Mouse (Mus musculus) midbrain, embryonic 14.5 days (tissue): ENCODE results near the gene Yif1a. TPM values are rescaled to one million over a fixed set of nuclear protein-coding genes. Genes with fewer than 3 reads are reported as not detected.

Experiments
- ATAC-seq: fragments of 200-750 bp; cut with Nextera tagmentation; 2 replicates; pipeline ENCODE4 v1.8.0; 2017; ENCODE audit warnings: moderate number of reproducible peaks, moderate library complexity; ENCODE audit not compliant: low FRiP score, low TSS enrichment
- DNase-seq: peaks from one replicate; pipeline ENCODE4 v3.0.0-alpha.2; 2015
- H3K27ac ChIP-seq: fragments of 300-500 bp; sonication (generic); replicated peaks from 2 replicates; pipeline ENCODE4 v1.5.1; 2014; ENCODE audit warnings: mild to moderate bottlenecking, low read depth, low read length, moderate library complexity
- H3K27me3 ChIP-seq: fragments of 300-500 bp; sonication (generic); 2 replicates; pipeline ENCODE4 v1.6.1; 2014; ENCODE audit warnings: low read length, control low read depth, mixed read lengths; ENCODE audit not compliant: control insufficient read depth, insufficient read depth
- H3K36me3 ChIP-seq: fragments of 300-500 bp; sonication (generic); 2 replicates; pipeline ENCODE4 v1.6.1; 2014; ENCODE audit warnings: low read length, control low read depth; ENCODE audit not compliant: control insufficient read depth, insufficient read depth
- H3K4me1 ChIP-seq: fragments of 300-500 bp; sonication (generic); 2 replicates; pipeline ENCODE4 v1.6.1; 2014; ENCODE audit warnings: mild to moderate bottlenecking, antibody characterized with exemption, low read length, control low read depth; ENCODE audit not compliant: control insufficient read depth, insufficient read depth
- H3K4me2 ChIP-seq: fragments of 300-500 bp; sonication (generic); 2 replicates; pipeline ENCODE4 v1.6.1; 2014; ENCODE audit warnings: mild to moderate bottlenecking, low read length, moderate library complexity
- H3K4me3 ChIP-seq: fragments of 300-500 bp; sonication (generic); replicated peaks from 2 replicates; pipeline ENCODE4 v1.5.1; 2014; ENCODE audit warnings: low read depth, low read length
- H3K9ac ChIP-seq: fragments of 300-500 bp; sonication (generic); replicated peaks from 2 replicates; pipeline ENCODE4 v1.6.1; 2014; ENCODE audit warnings: mild to moderate bottlenecking, low read length, moderate library complexity
- H3K9me3 ChIP-seq: fragments of 300-500 bp; sonication (generic); 2 replicates; pipeline ENCODE4 v1.6.1; 2016; ENCODE audit warnings: low read length, control low read depth, mixed read lengths; ENCODE audit not compliant: control insufficient read depth
- WGBS: fragments of 180-500 bp; shearing (Covaris S2); extraction: QIAGEN DNeasy Blood & Tissue Kit; methylation state at CpG from one replicate; pipeline ENCODE4 v1.1.7; 2014; 5-methylcytosine and 5-hydroxymethylcytosine counted together
- polyA plus RNA-seq: library from polyadenylated mRNA; unstranded; fragments of >200 nt; fragmentation: Nextera tagmentation; extraction: Ambion mirVana; gene quantifications from 2 replicates; pipeline ENCODE4 v1.2.1, GENCODE M21; 2014

The Yif1a gene
- polyA plus RNA-seq, 1 experiment from 2014 or later, result 62.2 TPM

GRCm38 (mm10) chr19:5098363-5099143 is 10.2 kb downstream of the Yif1a start, which contains the start of gene Cnih2:
TSS of gene Cnih2 (minus strand) at chr19:5098521.
- DNase-seq (peak; percentile 92), ATAC-seq (peak; percentile 65)
- WGBS, result under 1% methylated on average over 44 of the region's 48 CpGs
- Histone ChIP-seq H3K4me3 (peak within 1 kb of the TSS; percentile 89), H3K27me3 (no peaks in the 10 kb centered on the region), H3K4me2 (peak within 1 kb of the TSS; percentile 92), H3K9ac (peak within 1 kb of the TSS; percentile 99), H3K4me1 (peaks cover 53% of the 10 kb centered on the region), H3K27ac (peak within 1 kb of the TSS; percentile 96), H3K36me3 (peaks cover 50% of the 10 kb centered on the region), H3K9me3 (no peaks in the 10 kb centered on the region)

GRCm38 (mm10) chr19:5106074-5106473 is 17.7 kb downstream of the Yif1a start:
- Histone ChIP-seq H3K9ac (peak overlapping the region; percentile 88), H3K4me1 (peaks cover 9% of the 10 kb centered on the region), H3K9me3 (no peaks in the 10 kb centered on the region), H3K4me2 (peak overlapping the region; percentile 96), H3K36me3 (peaks cover 76% of the 10 kb centered on the region), H3K4me3 (peak overlapping the region; percentile 76), H3K27ac (peak overlapping the region; percentile 98), H3K27me3 (no peaks in the 10 kb centered on the region)
- DNase-seq (no peak), ATAC-seq (no peak)
- WGBS, result 20% methylated on average over 9 of the region's 9 CpGs

DNA sequence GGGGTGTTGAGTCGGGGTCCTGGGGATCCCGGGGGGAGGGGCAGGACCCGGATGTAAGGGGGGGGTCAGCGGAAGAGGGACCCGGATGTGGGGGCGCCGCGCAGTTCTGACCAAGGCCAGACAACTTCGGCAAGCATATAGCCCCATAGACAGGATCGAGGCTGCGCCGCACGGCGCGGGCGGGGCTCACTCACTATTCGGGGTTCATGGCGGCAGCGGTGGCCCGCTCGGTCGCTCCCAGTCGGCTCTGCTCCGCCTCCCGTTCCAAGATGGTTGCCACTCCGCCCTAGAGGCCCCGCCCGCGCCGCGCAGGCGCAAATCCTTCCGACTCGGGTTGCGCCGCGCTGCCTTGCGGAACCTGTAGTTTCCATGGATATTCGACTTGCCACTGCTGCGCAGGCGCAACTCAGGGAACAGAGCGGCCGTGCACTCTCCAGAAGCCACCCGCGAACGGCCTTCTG is 18.4 kb downstream of the Yif1a start, which contains the start of gene Rab1b:
Gene Rab1b (minus strand): TSS at position 342 of the 461 bp plus-strand sequence.
- no peaks in the 10 kb centered on the region for H3K27me3 ChIP-seq
- H3K4me3 ChIP-seq, result peak within 1 kb of the TSS; percentile 76
- peak within 1 kb of the TSS; percentile 88 for H3K9ac ChIP-seq
- peak; percentile 100 for DNase-seq
- H3K4me2 ChIP-seq, result peak within 1 kb of the TSS; percentile 96
- peaks cover 9% of the 10 kb centered on the region for H3K4me1 ChIP-seq
- peaks cover 76% of the 10 kb centered on the region for H3K36me3 ChIP-seq
- peak within 1 kb of the TSS; percentile 98 for H3K27ac ChIP-seq
- WGBS, result under 1% methylated on average over 46 of the region's 46 CpGs
- no peaks in the 10 kb centered on the region for H3K9me3 ChIP-seq
- ATAC-seq, result peak; percentile 92

DNA sequence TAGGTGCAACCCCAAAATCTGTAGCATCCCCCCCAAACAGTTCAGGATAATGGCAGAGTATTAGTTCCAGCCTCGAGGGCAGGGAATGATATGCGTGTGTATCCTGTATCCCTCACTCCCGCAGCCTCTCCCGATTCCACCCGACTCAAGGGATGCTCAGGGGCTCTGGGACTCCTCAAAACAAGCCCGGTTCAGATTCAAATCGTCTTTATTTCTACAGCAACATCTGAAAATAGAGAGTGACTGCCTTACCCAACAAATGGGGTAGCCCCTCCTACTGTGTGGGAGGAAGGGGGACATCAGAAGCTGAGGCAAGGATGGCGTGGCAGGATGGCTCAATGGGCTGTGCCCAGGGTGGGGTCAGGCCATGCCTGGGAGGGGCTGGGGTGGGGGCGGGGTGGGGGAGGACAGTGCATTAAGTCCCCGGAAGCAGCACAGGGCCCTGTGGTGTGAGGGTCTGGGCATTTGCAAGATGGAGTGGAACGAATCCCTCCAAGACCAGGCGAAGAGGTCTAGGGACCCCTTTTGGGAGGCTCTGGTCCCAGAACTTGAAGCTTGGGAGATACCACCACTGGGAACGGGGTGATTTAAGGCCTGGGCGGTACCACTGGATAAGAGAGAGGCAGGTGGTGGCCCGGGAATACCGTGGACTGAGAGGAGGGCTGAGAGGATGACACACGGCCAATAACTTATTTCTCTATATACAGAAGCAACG is 19.4 kb downstream of the Yif1a start:
- Histone ChIP-seq H3K4me1 (peaks cover 9% of the 10 kb centered on the region), H3K27ac (no peak overlapping the region), H3K27me3 (no peaks in the 10 kb centered on the region), H3K9me3 (no peaks in the 10 kb centered on the region), H3K4me2 (no peak overlapping the region), H3K9ac (no peak overlapping the region), H3K36me3 (peaks cover 76% of the 10 kb centered on the region), H3K4me3 (no peak overlapping the region)
- DNase-seq (no peak), ATAC-seq (no peak)
- 79% methylated on average over 18 of the region's 18 CpGs for WGBS

DNA sequence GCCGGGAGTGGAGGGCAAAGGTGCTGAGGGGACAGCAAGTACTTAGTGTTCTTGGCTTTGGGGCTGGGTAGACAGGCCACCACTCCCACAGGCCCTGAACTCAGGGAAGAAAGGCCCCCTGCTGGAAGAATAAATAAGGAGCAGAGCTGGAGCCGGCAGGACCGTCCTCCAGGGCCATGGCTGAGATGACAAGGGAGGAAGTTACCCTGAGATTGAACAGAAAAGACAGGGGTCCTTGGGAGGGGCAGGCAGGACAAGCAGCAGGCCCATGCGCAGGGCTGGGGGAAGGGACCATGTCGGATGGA is 19.9 kb downstream of the Yif1a start:
- Histone ChIP-seq H3K9ac (no peak overlapping the region), H3K27me3 (no peaks in the 10 kb centered on the region), H3K27ac (no peak overlapping the region), H3K9me3 (no peaks in the 10 kb centered on the region), H3K4me2 (no peak overlapping the region), H3K4me1 (peaks cover 9% of the 10 kb centered on the region), H3K36me3 (peaks cover 76% of the 10 kb centered on the region), H3K4me3 (no peak overlapping the region)
- DNase-seq, result peak; percentile 54
- no peak for ATAC-seq
- WGBS, result 26% methylated on average over 5 of the region's 5 CpGs

DNA sequence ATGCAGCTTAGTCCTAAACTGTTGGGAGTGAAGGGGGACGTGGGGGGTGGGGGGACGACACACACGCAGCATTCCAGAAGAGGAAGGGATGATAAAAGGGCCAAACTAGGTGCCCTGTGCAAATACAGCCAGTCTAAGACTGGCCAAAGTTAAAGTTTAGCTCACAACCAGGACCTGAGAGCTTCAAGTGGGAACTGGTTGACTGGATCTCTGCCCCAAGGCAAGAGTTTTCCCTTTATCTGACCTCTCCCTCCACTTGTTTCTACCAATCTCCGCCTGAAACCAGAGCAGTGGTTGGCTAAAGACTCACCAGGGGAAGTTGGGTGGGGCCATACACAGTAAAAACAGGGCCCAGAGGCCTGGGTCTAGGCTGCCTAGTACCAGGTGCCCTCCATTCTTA is 20.4 kb downstream of the Yif1a start:
- 74% methylated on average over 4 of the region's 4 CpGs for WGBS
- no peak for ATAC-seq

GRCm38 (mm10) chr19:5109659-5110453 is 21.5 kb downstream of the Yif1a start:
- Histone ChIP-seq H3K27ac (no peak overlapping the region), H3K4me2 (no peak overlapping the region), H3K36me3 (peaks cover 71% of the 10 kb centered on the region), H3K4me3 (no peak overlapping the region), H3K9ac (no peak overlapping the region), H3K4me1 (peaks cover 9% of the 10 kb centered on the region), H3K27me3 (no peaks in the 10 kb centered on the region), H3K9me3 (no peaks in the 10 kb centered on the region)
- DNase-seq (no peak), ATAC-seq (no peak)
- WGBS, result 75% methylated on average over 19 of the region's 19 CpGs

More for the DNA sequence above, 20.4 kb downstream of the Yif1a start:
- Histone ChIP-seq H3K27me3 (no peaks in the 10 kb centered on the region), H3K4me2 (no peak overlapping the region), H3K9ac (no peak overlapping the region; the same call in 1 of the 2 replicates), H3K4me3 (no peak overlapping the region), H3K36me3 (peaks cover 76% of the 10 kb centered on the region), H3K27ac (no peak overlapping the region), H3K9me3 (no peaks in the 10 kb centered on the region), H3K4me1 (peaks cover 9% of the 10 kb centered on the region)
- DNase-seq, result no peak

DNA sequence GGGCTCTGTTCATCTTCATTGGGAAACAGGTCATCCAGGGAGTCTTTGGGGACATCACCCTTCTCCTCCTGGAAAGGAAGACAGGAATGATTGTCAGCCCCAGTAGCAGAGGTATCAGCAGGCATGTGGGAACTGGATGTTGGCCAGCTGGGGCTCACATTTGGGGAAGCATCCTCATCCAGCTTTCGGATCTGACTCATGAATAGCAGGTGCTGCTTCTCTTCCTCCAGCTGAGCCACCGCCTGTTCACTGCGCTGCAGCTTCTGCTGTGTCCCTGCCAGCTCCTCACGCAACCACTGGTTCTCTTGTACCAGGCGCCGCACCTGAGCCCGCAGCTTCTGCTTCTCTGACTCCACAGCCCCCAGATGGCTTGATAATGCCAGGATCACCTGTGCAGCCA is 25.4 kb downstream of the Yif1a start:
- Histone ChIP-seq H3K27me3 (no peaks in the 10 kb centered on the region), H3K27ac (no peak overlapping the region), H3K9me3 (no peaks in the 10 kb centered on the region), H3K9ac (no peak overlapping the region), H3K4me1 (peaks cover 8% of the 10 kb centered on the region), H3K4me2 (no peak overlapping the region), H3K4me3 (no peak overlapping the region), H3K36me3 (peaks cover 62% of the 10 kb centered on the region)
- no peak for DNase-seq
- WGBS, result 95% methylated on average over 7 of the region's 7 CpGs
- ATAC-seq, result no peak
